Mouse (Mus musculus) erythroblast, embryonic 14.5 days (primary cell): ENCODE results near the gene Nr2e1.

ENCODE experiments used
- GATA1 ChIP-seq: IDR thresholded peaks from 2 replicates; pipeline ENCODE4 v1.6.1; 2012; ENCODE audit warnings: low read length, inconsistent platforms, mixed read lengths
- TAL1 ChIP-seq: IDR thresholded peaks from 3 replicates; pipeline ENCODE4 v1.6.1; 2012; ENCODE audit warnings: low read length, inconsistent platforms, mixed read lengths

GRCm38 (mm10) chr10:42591185-42591992, 8.0 kb upstream of the Nr2e1 start:
- TF ChIP-seq GATA1 (no peak), TAL1 (no peak)
